Mouse (Mus musculus): ENCODE results near the gene Kcnk16.

Gene Kcnk16

GRCm38 (mm10) chr14:20269082-20269809 is at the start of gene Kcnk16:
Gene Kcnk16, minus strand, starts transcription at chr14:20269199.
- CTCF ChIA-PET = interaction anchor here (1.0 kb wide), 1 partner anchor 29 kb away, joined by 3 read pairs; no protein-coding TSS in a partner anchor

DNA sequence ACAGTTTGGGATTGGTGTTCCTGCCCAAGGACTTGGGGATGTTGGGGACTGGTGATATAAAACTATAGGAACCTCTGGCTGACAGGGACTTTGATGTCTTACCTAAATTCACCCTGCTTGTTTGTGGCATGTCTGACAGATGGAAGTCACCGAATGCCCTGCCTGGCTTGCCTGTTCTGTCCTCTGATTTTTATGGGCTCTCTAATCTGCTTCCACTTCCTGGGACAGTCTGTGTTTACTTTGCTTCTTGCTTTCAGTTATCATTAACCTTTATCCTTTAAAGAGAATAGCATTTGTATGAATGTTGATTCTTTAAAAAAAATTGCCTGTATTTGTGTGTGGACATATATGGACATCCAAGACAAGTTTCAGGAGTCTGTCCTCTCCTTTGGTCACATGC is 46.1 kb upstream of the Kcnk16 start:
- CTCF ChIA-PET = no interaction called here

- CTCF ChIA-PET = interaction anchor here (0.7 kb wide), 1 partner anchor 115 kb away, joined by 3 read pairs; no protein-coding TSS in a partner anchor
These were observed 36.1 kb upstream of the Kcnk16 start for GRCm38 (mm10) chr14:20305085-20305484.

DNA sequence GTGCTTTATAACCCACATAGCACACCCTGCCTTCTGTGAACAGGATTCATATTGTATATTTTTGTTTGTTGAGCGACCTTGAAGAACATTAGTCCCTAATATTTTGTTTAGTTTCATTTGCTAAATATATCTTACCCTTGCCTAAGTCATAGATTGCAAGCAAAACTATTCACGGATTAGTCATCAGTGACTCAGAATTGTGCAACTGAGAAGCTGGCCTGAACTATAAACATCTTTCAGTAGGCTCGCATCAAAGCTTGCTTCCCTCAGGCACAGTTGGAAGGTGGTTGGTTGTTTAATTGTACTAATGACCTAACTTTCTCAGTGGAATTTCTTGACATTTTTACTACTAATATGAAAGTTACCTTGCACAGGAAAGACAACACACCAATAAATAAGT is 29.1 kb upstream of the Kcnk16 start:
- CTCF ChIA-PET = interaction anchor here (0.9 kb wide), 1 partner anchor 29 kb away, joined by 3 read pairs; no protein-coding TSS in a partner anchor

- CTCF ChIA-PET = interaction anchor here (0.9 kb wide), 1 partner anchor 28 kb away, joined by 3 read pairs; no protein-coding TSS in a partner anchor
These were observed 28.6 kb upstream of the Kcnk16 start for GRCm38 (mm10) chr14:20297616-20298015.

GRCm38 (mm10) chr14:20294947-20295346 is 25.9 kb upstream of the Kcnk16 start:
- CTCF ChIA-PET = interaction anchor here (0.6 kb wide), 2 partner anchors 69 to 232 kb away, joined by 9 to 11 read pairs; no protein-coding TSS in a partner anchor

- CTCF ChIA-PET = interaction anchor here (0.5 to 0.6 kb wide), 2 partner anchors 69 to 83 kb away, joined by 9 to 11 read pairs; no protein-coding TSS in a partner anchor
These were observed 25.3 kb upstream of the Kcnk16 start, which contains the start of gene Nudt13 for GRCm38 (mm10) chr14:20294117-20294892. Gene Nudt13, plus strand, starts transcription at chr14:20294697.

- CTCF ChIA-PET = interaction anchor here (0.5 kb wide), 1 partner anchor 367 kb away, joined by 8 read pairs; no protein-coding TSS in a partner anchor
These were observed 22.4 kb upstream of the Kcnk16 start for GRCm38 (mm10) chr14:20291391-20291790.

- CTCF ChIA-PET = no interaction called here
These were observed 578 bp downstream of the Kcnk16 start for GRCm38 (mm10) chr14:20268421-20268820.

- CTCF ChIA-PET = no interaction called here
These were observed 6.7 kb downstream of the Kcnk16 start for GRCm38 (mm10) chr14:20262346-20262745.

DNA sequence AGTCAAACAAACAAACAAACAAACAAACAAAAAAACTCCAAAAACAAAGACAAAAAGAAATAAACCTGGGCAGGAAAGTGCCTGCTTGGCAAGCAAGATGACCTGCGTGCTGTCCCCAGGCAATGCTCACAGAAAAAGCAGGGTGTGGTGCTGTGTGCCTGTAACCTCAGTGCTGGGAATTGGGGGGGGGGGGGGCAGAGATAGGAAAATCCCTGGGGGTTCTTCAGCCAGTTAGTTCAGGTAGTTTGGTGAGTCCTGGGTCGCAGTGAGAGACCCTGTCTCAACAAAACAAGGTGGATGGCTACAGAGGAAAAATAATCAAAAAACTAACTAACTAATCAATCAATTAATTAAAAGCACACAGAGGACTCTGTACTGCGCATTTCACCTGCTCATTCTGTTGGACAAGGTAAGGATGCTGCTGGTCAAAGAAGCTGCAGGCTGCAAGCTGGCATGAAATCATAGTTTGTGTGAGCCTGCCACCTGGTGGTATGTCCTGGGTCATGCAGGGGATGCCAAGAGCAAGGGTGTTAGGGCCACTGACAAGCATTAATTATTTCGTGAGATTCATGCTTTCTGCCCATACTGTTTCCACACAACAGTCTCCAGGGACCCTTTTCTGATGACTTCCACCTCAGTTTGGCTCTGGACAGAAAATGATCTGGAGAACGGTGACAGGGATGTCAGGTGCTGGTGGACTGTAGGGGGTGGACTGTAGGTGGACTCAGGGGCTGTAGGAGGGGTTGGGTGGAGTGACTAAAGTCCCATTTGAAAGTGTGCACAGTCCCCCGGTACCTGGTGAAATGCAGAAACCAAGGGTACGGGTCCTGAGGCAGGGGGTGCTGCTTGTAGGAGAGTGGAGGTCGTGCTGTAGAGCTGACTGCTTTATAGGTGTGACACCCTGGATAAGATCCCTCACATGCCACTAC is 10.6 kb downstream of the Kcnk16 start:
- CTCF ChIA-PET = interaction anchor here (0.7 to 2.6 kb wide), 2 partner anchors 145 to 174 kb away, joined by 3 to 25 read pairs; no protein-coding TSS in a partner anchor

DNA sequence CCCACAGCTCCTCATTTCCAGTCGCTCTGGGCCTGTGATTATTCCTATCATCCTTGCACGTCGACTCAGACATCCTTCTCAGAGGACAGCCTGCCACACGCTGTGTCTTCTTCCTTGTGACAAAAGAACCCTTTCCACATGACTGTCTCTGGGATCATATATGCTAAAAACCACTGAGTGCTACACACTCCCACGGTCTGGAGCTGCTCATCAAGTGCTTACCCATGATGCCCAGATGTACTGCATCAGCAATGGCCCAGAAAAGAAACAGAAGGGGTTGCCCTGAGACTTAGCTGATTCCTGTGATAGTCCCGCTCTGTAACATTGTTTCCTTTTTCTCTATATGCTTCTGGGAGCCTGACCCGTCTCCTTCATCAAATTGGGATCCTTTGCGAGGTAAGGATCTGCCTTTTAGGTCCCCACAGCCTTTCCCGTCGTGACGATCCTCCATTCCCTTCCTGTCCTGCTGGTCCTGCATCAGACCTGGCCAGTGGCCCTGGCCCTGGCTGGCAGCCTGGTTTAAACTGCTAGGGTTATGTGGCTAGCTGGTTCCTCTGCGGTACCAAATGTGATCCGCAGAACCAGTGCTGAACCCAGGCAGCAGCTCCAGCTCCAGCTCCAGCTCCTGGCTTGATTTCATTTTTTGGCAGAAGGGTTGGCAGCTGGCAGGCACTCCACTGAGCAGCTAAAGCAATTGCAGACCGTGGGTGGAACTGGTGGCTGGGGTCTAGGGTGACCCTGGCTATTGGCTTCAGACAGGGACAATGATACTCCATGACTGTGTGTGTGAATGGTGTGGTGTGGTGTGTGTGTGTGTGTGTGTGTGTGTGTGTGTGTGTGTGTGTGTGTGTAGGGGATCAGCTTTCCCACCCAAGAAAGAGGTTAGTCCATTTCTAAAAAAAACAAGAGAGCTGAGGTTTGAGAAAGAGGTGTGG is 18.5 kb downstream of the Kcnk16 start:
- CTCF ChIA-PET = interaction anchor here (0.6 kb wide), 1 partner anchor 489 kb away, joined by 4 read pairs; no protein-coding TSS in a partner anchor

DNA sequence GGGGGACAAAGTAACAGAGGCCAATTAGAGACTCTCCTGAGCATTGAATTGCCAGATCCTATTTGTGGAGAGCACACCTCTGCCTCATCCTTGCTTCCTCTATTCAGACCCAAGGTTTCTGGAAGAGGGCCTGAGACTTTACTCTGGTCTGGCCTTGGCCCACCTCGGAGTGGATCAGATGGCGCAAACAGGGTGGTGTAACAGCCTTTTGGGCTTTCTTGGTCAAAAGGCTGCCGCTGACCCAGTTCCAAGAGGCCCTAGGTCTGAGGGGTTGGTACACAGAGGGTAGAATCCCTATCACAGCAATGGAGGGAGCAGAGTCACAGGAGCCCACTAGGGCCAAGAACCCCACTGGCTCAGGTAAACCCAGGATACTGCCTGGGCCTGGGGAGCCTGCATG is 21.0 kb downstream of the Kcnk16 start:
- CTCF ChIA-PET = no interaction called here

GRCm38 (mm10) chr14:20246811-20247266 is 22.2 kb downstream of the Kcnk16 start:
- CTCF ChIA-PET = no interaction called here

DNA sequence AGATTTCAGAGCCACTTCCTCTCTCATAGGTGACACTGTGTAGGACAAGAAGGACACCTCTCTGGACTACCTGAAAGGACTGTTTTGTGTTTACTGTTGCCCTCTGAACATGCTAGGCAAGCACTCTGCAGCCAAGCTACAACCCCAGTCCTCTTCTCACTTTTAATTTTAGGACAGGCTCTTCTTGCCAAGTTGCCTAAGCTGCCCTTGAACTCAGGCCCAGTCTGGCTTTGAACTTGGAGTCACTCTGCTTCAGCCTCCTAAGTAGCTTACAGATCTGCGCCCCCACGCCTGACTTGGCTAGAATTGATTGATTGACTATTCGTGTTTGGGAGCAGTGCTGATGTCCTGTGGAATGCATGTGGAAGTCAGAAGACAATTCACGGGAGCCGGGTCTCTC is 23.1 kb downstream of the Kcnk16 start:
- CTCF ChIA-PET = interaction anchor here (0.5 kb wide), 1 partner anchor 34 kb away, joined by 5 read pairs; no protein-coding TSS in a partner anchor

DNA sequence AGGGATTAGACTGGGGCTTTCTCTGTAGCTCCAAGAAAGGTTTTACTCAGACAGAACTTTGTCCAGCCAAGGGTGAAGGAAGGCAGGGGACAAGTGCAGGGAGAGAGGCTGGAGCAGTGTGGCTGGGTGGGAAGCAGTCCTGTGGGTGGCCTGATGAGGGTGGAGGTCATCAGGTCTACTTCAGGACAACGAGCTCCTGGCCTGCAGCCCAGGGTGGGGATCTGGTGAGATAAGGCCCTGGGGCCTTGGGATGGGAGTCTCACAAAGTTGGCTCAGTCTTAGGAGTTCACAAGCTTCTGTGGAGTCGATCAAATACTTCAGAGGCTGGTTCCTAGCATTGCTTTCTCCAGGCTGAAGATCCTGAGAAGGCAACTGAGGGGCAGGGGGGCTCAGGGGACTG is 23.7 kb downstream of the Kcnk16 start:
- CTCF ChIA-PET = interaction anchor here (0.5 kb wide), 1 partner anchor 33 kb away, joined by 5 read pairs; no protein-coding TSS in a partner anchor

DNA sequence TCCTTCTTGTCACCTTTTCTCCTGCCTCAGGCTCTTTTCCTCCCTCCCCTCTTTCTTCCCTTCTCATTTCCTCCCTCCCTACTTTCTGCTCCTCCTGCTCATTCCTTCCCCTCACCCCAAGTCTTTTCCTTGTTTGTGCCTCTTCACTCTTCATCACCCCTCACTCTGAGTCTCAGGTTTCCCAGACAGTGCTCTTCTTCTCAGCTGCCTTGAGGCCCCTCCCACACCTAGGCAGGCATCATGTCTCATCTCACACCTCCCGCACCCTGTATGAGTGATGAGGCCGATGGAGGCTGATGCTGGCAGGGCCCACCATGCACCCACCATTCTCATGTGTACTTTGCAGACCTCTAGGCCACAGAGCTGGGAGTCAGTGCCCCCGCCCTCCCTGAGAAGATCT is 25.8 kb downstream of the Kcnk16 start:
- CTCF ChIA-PET = no interaction called here

GRCm38 (mm10) chr14:20242454-20242853 is 26.5 kb downstream of the Kcnk16 start:
- CTCF ChIA-PET = no interaction called here

DNA sequence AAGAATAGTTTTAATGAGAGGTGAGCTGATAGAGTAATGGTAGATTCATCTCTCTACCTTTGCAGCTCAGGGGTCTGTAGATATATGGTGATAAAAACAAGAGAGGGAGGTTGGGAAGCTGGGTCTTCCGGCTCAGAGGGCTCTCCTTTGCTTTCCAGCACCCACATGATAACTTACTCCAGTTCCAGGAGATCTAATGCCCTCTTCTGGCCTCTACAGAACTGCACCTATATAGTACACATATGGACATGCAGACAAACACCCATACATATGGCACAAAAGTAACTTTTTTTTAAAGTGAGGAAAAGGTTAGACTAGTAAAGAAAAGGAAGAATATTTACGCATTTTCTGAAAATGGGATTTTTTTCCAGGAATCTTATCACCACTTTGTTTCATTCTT is 34.6 kb downstream of the Kcnk16 start:
- CTCF ChIA-PET = no interaction called here
